Mouse (Mus musculus) liver, embryonic 14.5 days (tissue): ENCODE measurements around the gene Syna. TPM values are rescaled to one million over a fixed set of nuclear protein-coding genes. Genes with fewer than 3 reads are reported as not detected.

Source experiments
- ATAC-seq: fragments of 200-750 bp; cut with Nextera tagmentation; 2 replicates; pipeline ENCODE4 v1.8.0; 2017; ENCODE audit warnings: moderate number of reproducible peaks, mild to moderate bottlenecking, moderate library complexity; ENCODE audit not compliant: insufficient read depth
- DNase-seq, 3 experiments: peaks; one replicate each; pipeline ENCODE4 v3.0.0-alpha.2; 2012 to 2013; ENCODE audit warnings: low read depth in 3 of 3, low spot score in 3 of 3
- H3K27ac ChIP-seq: fragments of 300-500 bp; sonication (generic); 2 replicates; pipeline ENCODE4 v1.5.1; 2014; ENCODE audit warnings: moderate library complexity, mild to moderate bottlenecking, control low read depth, inconsistent platforms
- H3K27me3 ChIP-seq: fragments of 300-500 bp; sonication (generic); 2 replicates; pipeline ENCODE4 v1.6.1; 2014; ENCODE audit warnings: mild to moderate bottlenecking, low read length, moderate library complexity; ENCODE audit not compliant: control insufficient read depth, insufficient read depth
- H3K36me3 ChIP-seq: fragments of 300-500 bp; sonication (generic); replicated peaks from 2 replicates; pipeline ENCODE4 v1.6.1; 2014; ENCODE audit warnings: low read depth; ENCODE audit not compliant: control insufficient read depth, insufficient read depth
- H3K4me1 ChIP-seq, 2 experiments: fragments of 200-500 bp in 1 of 2; fragments of 300-500 bp in 1 of 2; sonication (generic) in 1 of 2; replicated peaks; 2 replicates each; pipeline ENCODE4 v1.6.1; 2012 to 2014; ENCODE audit warnings: antibody characterized with exemption in 1 of 2, inconsistent platforms in 1 of 2, low read length in 1 of 2; ENCODE audit not compliant: control insufficient read depth in 2 of 2, insufficient read depth in 2 of 2
- H3K4me2 ChIP-seq: fragments of 300-500 bp; sonication (generic); 2 replicates; pipeline ENCODE4 v1.6.1; 2014; ENCODE audit warnings: low read depth, mild to moderate bottlenecking, control low read depth, moderate library complexity
- H3K4me3 ChIP-seq, 2 experiments: fragments of 200-500 bp in 1 of 2; fragments of 300-500 bp in 1 of 2; sonication (generic) in 1 of 2; 2 replicates each; pipeline ENCODE4 v1.5.1; 2012 to 2014; ENCODE audit warnings: low read depth in 2 of 2, low read length in 2 of 2, mild to moderate bottlenecking in 2 of 2, control low read depth in 1 of 2, inconsistent platforms in 1 of 2, moderate library complexity in 1 of 2; ENCODE audit not compliant: insufficient read depth in 1 of 2
- H3K9ac ChIP-seq: fragments of 300-500 bp; sonication (generic); replicated peaks from 2 replicates; pipeline ENCODE4 v1.6.1; 2014; ENCODE audit warnings: mild to moderate bottlenecking, control low read depth, moderate library complexity
- H3K9me3 ChIP-seq: fragments of 300-500 bp; sonication (generic); 2 replicates; pipeline ENCODE4 v1.6.1; 2016; ENCODE audit warnings: low read length, mixed read lengths; ENCODE audit not compliant: control insufficient read depth
- CTCF ChIP-seq: IDR thresholded peaks from 2 replicates; pipeline ENCODE4 v1.5.1; 2016; ENCODE audit warnings: antibody characterized with exemption, low read depth, control low read depth
- EP300 ChIP-seq: IDR thresholded peaks from 2 replicates; pipeline ENCODE4 v1.6.1; 2016; ENCODE audit warnings: antibody characterized with exemption, low read depth
- WGBS: fragments of 180-500 bp; shearing (Covaris S2); extraction: QIAGEN DNeasy Blood & Tissue Kit; methylation state at CpG from one replicate; pipeline ENCODE4 v1.1.7; 2014; ENCODE audit not compliant: insufficient replicate concordance; 5-methylcytosine and 5-hydroxymethylcytosine counted together
- polyA plus RNA-seq, 2 experiments: library from polyadenylated mRNA; depleted of rRNA in 1 of 2; stranded (reverse) in 1 of 2; unstranded in 1 of 2; fragments of >200 nt; fragmentation: Nextera tagmentation in 1 of 2; extraction: Ambion mirVana in 1 of 2; gene quantifications; 2 replicates each; pipeline versions ENCODE4 v1.2.1 to v1.2.3; 2012 to 2014

Gene Syna
- polyA plus RNA-seq, 2 experiments, result not detected

DNA sequence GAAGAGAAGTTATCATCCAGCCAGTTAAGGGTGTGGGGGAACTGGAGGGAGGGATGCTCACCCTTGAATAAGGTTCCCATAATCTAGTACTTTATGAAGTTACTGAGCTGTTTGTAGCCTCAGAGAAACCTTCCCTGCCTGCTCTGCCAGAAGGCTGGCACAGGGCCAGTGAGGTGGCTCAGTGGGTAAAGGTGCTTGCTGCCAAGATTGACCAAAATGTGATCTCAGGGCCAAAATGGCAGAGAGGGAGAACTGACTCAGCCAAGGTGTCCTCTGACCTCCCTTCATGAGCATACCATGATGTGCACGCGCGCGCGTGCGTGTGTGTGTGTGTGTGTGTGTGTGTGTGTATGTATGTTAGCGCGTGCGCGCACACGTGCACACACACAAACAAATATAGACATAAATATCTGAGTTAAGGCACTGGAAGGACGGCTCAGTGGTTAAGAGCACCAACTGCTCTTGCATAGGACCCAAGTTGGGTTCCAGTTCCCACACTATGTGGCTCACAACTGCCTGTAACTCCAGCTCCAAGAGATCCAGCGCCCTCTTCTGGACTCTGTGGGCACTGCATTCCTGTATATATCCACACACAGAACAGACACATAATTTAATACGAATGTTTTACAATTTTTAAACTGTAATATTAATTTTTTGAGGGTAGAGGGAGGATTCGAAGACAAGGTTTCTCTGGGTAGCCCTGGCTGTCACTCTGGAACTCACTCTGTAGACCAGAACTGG lies 33.8 kb downstream of the Syna start:
- DNase-seq, result no peak
- no peak for TF ChIP-seq EP300
- peak; percentile 55 for TF ChIP-seq CTCF
- H3K4me2 ChIP-seq, result no peak overlapping the region

DNA sequence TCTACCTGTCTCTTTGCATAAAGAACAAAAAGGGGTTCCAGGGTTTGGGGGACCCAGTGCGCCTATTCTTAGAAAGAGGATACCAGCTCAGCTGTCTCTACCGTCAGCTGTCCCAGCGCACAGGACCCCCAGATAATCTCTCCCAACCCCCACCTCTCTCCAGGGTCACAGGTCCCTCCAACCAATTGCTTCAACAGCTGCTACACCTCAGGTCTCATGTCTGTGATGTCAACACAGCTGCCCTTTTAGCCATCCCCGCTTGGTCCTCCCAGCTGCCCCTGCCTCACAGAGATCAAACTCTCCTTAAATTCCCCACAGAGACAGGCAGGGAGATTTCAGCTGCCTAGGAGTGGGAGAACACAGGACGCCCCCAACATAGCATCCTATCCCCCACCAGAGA lies 36.2 kb downstream of the Syna start:
- H3K27me3 ChIP-seq, result no peaks in the 10 kb centered on the region
- DNase-seq, result no peak
- no peak overlapping the region for H3K27ac ChIP-seq
- H3K4me1 ChIP-seq, result peaks cover 0 to 6% of the 10 kb centered on the region in 2 experiments; a peak in 1 of 4 replicates
- 72% methylated on average over 5 of the region's 5 CpGs for WGBS
- H3K4me3 ChIP-seq, result no peak overlapping the region
- TF ChIP-seq CTCF (no peak), EP300 (no peak)
- ATAC-seq, result no peak
- H3K9ac ChIP-seq, result no peak overlapping the region
- no peaks in the 10 kb centered on the region for H3K9me3 ChIP-seq
- H3K4me2 ChIP-seq, result no peak overlapping the region
- H3K36me3 ChIP-seq, result no peaks in the 10 kb centered on the region

More for the DNA sequence above, 33.8 kb downstream of the Syna start:
- ATAC-seq, result no peak
- H3K27ac ChIP-seq, result no peak overlapping the region
- no peak overlapping the region for H3K4me3 ChIP-seq
- no peak overlapping the region for H3K9ac ChIP-seq
- no peaks in the 10 kb centered on the region for H3K9me3 ChIP-seq
- no peaks in the 10 kb centered on the region for H3K36me3 ChIP-seq
- no peaks in the 10 kb centered on the region for H3K27me3 ChIP-seq
- WGBS, result 85% methylated on average over 15 of the region's 15 CpGs
- H3K4me1 ChIP-seq, result peaks cover 0 to 6% of the 10 kb centered on the region in 2 experiments; a peak in 1 of 4 replicates

DNA sequence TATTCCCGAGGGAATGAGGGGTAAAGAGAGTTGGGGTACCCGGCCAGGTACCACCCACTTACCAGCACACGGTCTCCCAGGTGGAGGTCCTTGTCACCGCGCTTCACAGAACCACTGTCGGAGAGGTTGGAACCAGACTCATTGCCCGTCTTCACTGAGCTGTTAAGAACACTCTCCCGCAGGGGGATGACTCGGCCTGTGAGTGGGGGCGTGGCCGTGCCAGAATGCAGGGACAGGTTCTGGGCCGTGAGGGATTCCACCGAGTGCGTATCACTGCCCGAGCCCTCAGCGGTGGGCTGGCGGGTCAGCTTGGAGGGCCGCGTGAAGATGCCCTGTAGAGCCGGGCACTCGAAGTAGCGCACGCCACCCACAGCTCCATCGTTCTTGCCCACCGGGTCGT lies 37.4 kb downstream of the Syna start:
- DNase-seq, result no peak
- H3K4me3 ChIP-seq, result no peak overlapping the region
- peaks cover 0 to 6% of the 10 kb centered on the region in 2 experiments; a peak in 1 of 4 replicates for H3K4me1 ChIP-seq
- H3K4me2 ChIP-seq, result no peak overlapping the region
- H3K36me3 ChIP-seq, result no peaks in the 10 kb centered on the region
- TF ChIP-seq EP300, result no peak
- no peak for TF ChIP-seq CTCF
- ATAC-seq, result no peak
- no peaks in the 10 kb centered on the region for H3K9me3 ChIP-seq
- WGBS, result 77% methylated on average over 26 of the region's 26 CpGs
- no peaks in the 10 kb centered on the region for H3K27me3 ChIP-seq
- no peak overlapping the region for H3K9ac ChIP-seq
- H3K27ac ChIP-seq, result no peak overlapping the region

DNA sequence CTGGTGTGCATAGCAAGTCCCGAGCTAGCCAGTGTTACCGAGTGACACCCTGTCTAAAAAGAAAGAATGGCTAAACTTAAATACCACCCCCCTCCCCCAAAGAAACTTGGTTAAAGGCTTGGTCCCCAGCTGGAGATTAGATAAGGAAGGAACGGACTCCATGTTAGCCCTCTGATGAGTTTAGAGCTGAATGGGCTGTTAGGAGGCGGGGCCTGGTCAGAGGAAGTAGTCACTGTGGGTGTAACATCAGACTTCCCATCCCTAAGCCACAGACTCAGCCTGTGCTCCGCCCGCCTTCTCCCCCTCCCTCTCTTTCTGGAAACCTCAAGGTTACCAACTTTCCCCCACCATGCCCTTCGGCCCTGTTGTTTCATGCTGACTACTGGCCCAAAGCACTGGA lies 38.2 kb downstream of the Syna start:
- Histone ChIP-seq H3K27me3 (no peaks in the 10 kb centered on the region), H3K4me1 (peaks cover 0 to 6% of the 10 kb centered on the region in 2 experiments; a peak in 1 of 4 replicates), H3K36me3 (no peaks in the 10 kb centered on the region), H3K9ac (no peak overlapping the region), H3K4me3 (no peak overlapping the region), H3K9me3 (no peaks in the 10 kb centered on the region), H3K4me2 (no peak overlapping the region), H3K27ac (no peak overlapping the region)
- no peak for TF ChIP-seq CTCF
- no peak for TF ChIP-seq EP300
- WGBS, result 18% methylated on average over 7 of the region's 7 CpGs
- ATAC-seq (peak; percentile 72; the same call in 1 of the 2 replicates), DNase-seq (peak in 2 of 3 experiments; percentile 18 to 27)

DNA sequence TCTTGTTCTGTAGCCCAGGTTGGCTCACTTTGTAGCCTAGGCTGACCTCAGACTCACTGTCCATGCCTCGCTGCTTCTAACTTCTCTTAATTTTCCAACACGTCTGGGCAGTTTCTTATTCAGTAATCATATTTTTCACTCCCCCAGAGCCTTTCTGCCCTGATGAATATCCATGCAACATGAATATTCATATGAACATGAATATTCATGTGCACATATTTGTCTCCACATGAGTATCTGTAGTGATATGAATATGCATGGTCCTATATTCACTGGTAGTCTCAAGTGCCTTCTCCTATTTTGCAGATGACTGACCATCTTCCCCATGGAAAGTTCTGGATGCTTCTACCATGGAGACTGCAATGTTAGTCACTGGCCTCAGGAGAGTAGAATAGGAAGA lies 38.8 kb downstream of the Syna start:
- ATAC-seq (no peak), DNase-seq (no peak)
- H3K36me3 ChIP-seq, result no peaks in the 10 kb centered on the region
- 68% methylated on average over 2 of the region's 2 CpGs for WGBS
- H3K4me1 ChIP-seq, result peaks cover 0 to 6% of the 10 kb centered on the region in 2 experiments; a peak in 1 of 4 replicates
- H3K27me3 ChIP-seq, result no peaks in the 10 kb centered on the region
- H3K27ac ChIP-seq, result no peak overlapping the region
- H3K4me3 ChIP-seq, result no peak overlapping the region
- H3K9ac ChIP-seq, result no peak overlapping the region
- TF ChIP-seq EP300 (no peak), CTCF (no peak)
- H3K4me2 ChIP-seq, result no peak overlapping the region
- no peaks in the 10 kb centered on the region for H3K9me3 ChIP-seq
